Mouse (Mus musculus) ovary, postnatal 14 days (tissue): ENCODE results near the gene Gm8764.
"Not testable (repeated sequence)": the region's sequence is repeated elsewhere in the genome, so short reads cannot be mapped to it uniquely, and the experiment has no call there.

Source experiments
- DNase-seq: peaks from one replicate; pipeline ENCODE4 v3.0.0; 2022; ENCODE audit warnings: low spot score

Gm8764 gene

GRCm38 (mm10) chr10:104159706-104160105 lies at the start of gene Gm8764:
Gene Gm8764 (plus strand): TSS chr10:104160006.
- not testable (repeated sequence) for DNase-seq

GRCm38 (mm10) chr10:104110044-104110443 lies 49.8 kb upstream of the Gm8764 start:
- DNase-seq = no peak

GRCm38 (mm10) chr10:104118312-104118711 lies 41.5 kb upstream of the Gm8764 start:
- DNase-seq = no peak

GRCm38 (mm10) chr10:104142687-104143086 lies 17.1 kb upstream of the Gm8764 start, which contains the start of gene Gm21293:
Gene Gm21293 (plus strand): TSS chr10:104142987.
- not testable (repeated sequence) for DNase-seq

GRCm38 (mm10) chr10:104151197-104151596 lies 8.6 kb upstream of the Gm8764 start, which contains the start of gene Gm6763:
Gene Gm6763 (plus strand): TSS chr10:104151497.
- not testable (repeated sequence) for DNase-seq

GRCm38 (mm10) chr10:104168215-104168614 lies 8.4 kb downstream of the Gm8764 start, which contains the start of gene Gm21304:
Gene Gm21304 (plus strand): TSS chr10:104168515.
- not testable (repeated sequence) for DNase-seq

GRCm38 (mm10) chr10:104176724-104177123 lies 16.9 kb downstream of the Gm8764 start, which contains the start of gene Gm21312:
Gene Gm21312 (plus strand): TSS chr10:104177024.
- DNase-seq = not testable (repeated sequence)

- DNase-seq = not testable (repeated sequence)
Observed at GRCm38 (mm10) chr10:104185233-104185632, 25.4 kb downstream of the Gm8764 start, which contains the start of gene Gm20765. Gene Gm20765 (plus strand): TSS chr10:104185533.

GRCm38 (mm10) chr10:104193742-104194141 lies 33.9 kb downstream of the Gm8764 start, which contains the start of gene Gm4340:
Gene Gm4340 (plus strand): TSS chr10:104194042.
- DNase-seq = not testable (repeated sequence)

GRCm38 (mm10) chr10:104209655-104210054 lies 49.8 kb downstream of the Gm8764 start:
- DNase-seq = no peak

GRCm38 (mm10) chr10:104210268-104210990 lies 50.6 kb downstream of the Gm8764 start:
- DNase-seq = no peak
